In genomic region chrX:169862848-169863247, GRCm38 (mm10) we compare ENCODE assay signal across 7 mouse cellular contexts.
DNase-seq lines count a peak whose midpoint lies in the region; ATAC-seq and TF ChIP-seq lines count a peak whose summit lies in the region.

No protein-coding gene starts in this region.

- TF ChIP-seq CTCF in liver, adult 2 months (IDR thresholded peaks at IDR 0.05; ENCODE audit: low read depth, low read length) = peak; percentile 32; the same call in 1 of the 2 replicates
- TF ChIP-seq CTCF in heart, postnatal 0 days (IDR thresholded peaks at IDR 0.05; ENCODE audit: low read depth) = peak; percentile 47

- no peaks in the 10 kb centered on the region for H3K9me3 ChIP-seq in liver, embryonic 12.5 days (replicated peaks)
- no peaks in the 10 kb centered on the region for H3K9me3 ChIP-seq in heart, postnatal 0 days (replicated peaks; ENCODE audit: control insufficient read depth, low read length)

- H3K27me3 ChIP-seq in liver, adult 2 months (ENCODE audit: control insufficient read depth, insufficient read depth, low read length) = no peaks in the 10 kb centered on the region
- peaks cover 6% of the 10 kb centered on the region; the same call in 1 of the 2 replicates for H3K27me3 ChIP-seq in liver, embryonic 12.5 days (replicated peaks)
- no peaks in the 10 kb centered on the region; the same call in 1 of the 2 replicates for H3K27me3 ChIP-seq in heart, postnatal 0 days (ENCODE audit: control insufficient read depth, insufficient read depth, low read length)

- no peak overlapping the region for H3K4me2 ChIP-seq in liver, embryonic 12.5 days
- no peak overlapping the region for H3K4me2 ChIP-seq in heart, postnatal 0 days (ENCODE audit: low read depth, low read length)

- DNase-seq in liver, adult 2 months (ENCODE audit: extremely low read depth, low read depth, low spot score) = peak; percentile 41
- no peak for DNase-seq in heart, postnatal 0 days (ENCODE audit: low spot score)
- no peak for DNase-seq in layer of hippocampus, postnatal 14 days (ENCODE audit: low spot score in 2 of 2)
- no peak for DNase-seq in layer of hippocampus, adult 9-11 months

- no peak for ATAC-seq in liver, embryonic 12.5 days
- ATAC-seq in activated CD4-positive, CD25-positive, alpha-beta regulatory T cell, adult 4 months = peak; percentile 49
- no peak; the same call in 1 of the 2 replicates for ATAC-seq in heart, postnatal 0 days (ENCODE audit: insufficient read depth, low read depth)
- peak; percentile 80 for ATAC-seq in megakaryocyte progenitor cell, adult 5-6 weeks (replicated peaks; ENCODE audit: poor library complexity)

- H3K9ac ChIP-seq in liver, adult 2 months (ENCODE audit: low read depth, low read length) = no peak overlapping the region
- H3K9ac ChIP-seq in liver, embryonic 12.5 days = no peak overlapping the region
- no peak overlapping the region for H3K9ac ChIP-seq in heart, postnatal 0 days (replicated peaks; ENCODE audit: low read depth, low read length)

- H3K27ac ChIP-seq in liver, adult 2 months (replicated peaks; ENCODE audit: insufficient read depth, low read depth, low read length) = no peak overlapping the region
- no peak overlapping the region for H3K27ac ChIP-seq in liver, embryonic 12.5 days
- no peak overlapping the region for H3K27ac ChIP-seq in heart, postnatal 0 days (ENCODE audit: low read depth)

- H3K4me1 ChIP-seq in liver, adult 2 months (ENCODE audit: control insufficient read depth, insufficient read depth, low read length) = no peaks in the 10 kb centered on the region
- no peaks in the 10 kb centered on the region for H3K4me1 ChIP-seq in liver, embryonic 12.5 days
- no peaks in the 10 kb centered on the region for H3K4me1 ChIP-seq in heart, postnatal 0 days (ENCODE audit: control insufficient read depth, insufficient read depth)

- TF ChIP-seq EP300 in heart, postnatal 0 days (IDR thresholded peaks at IDR 0.05; ENCODE audit: low read depth) = no peak

- no peaks in the 10 kb centered on the region for H3K79me2 ChIP-seq in liver, adult 2 months (ENCODE audit: control insufficient read depth, insufficient read depth, low read length)

- TF ChIP-seq POLR2A in liver, adult 2 months (IDR thresholded peaks at IDR 0.05; ENCODE audit: extremely low read depth, insufficient read depth, low read length) = no peak

- H3K36me3 ChIP-seq in liver, adult 2 months (ENCODE audit: control insufficient read depth, insufficient read depth, low read length) = no peaks in the 10 kb centered on the region
- H3K36me3 ChIP-seq in liver, embryonic 12.5 days = no peaks in the 10 kb centered on the region
- no peaks in the 10 kb centered on the region for H3K36me3 ChIP-seq in heart, postnatal 0 days (replicated peaks; ENCODE audit: control insufficient read depth, insufficient read depth, low read length)

- 0% methylated on average over 1 of the region's 1 CpGs for whole genome bisulfite sequencing in liver, adult 2 months
- WGBS in liver, embryonic 12.5 days (ENCODE audit: insufficient replicate concordance) = 46% methylated on average over 1 of the region's 1 CpGs
- WGBS in heart, postnatal 0 days = 46% methylated on average over 1 of the region's 1 CpGs

- no peak overlapping the region for H3K4me3 ChIP-seq in liver, adult 2 months (ENCODE audit: insufficient read depth, low read depth, low read length)
- H3K4me3 ChIP-seq in liver, embryonic 12.5 days = no peak overlapping the region
- no peak overlapping the region for H3K4me3 ChIP-seq in heart, postnatal 0 days (ENCODE audit: low read depth, low read length)

Comparison
In these comparisons a context has a peak if more than half of its experiments do, and no peak if none do; other contexts are left out.
1. ATAC-seq: peak in activated CD4-positive, CD25-positive, alpha-beta regulatory T cell, adult 4 months (single experiment) and megakaryocyte progenitor cell, adult 5-6 weeks (single experiment); none in liver, embryonic 12.5 days (single experiment) and heart, postnatal 0 days (single experiment).